Mouse (Mus musculus) midbrain, embryonic 11.5 days (tissue): ENCODE measurements at regions not wholly inside any gene's neighbourhood (a gene's known extent, or its start where the extent isn't known, plus 50 kb on each side); places are given as distances from the start of the nearest gene placed in this dataset.
"Not testable (repeated sequence)": the region's sequence is repeated elsewhere in the genome, so short reads cannot be mapped to it uniquely, and the experiment has no call there.

ENCODE experiments used
- ATAC-seq: fragments of 200-750 bp; cut with Nextera tagmentation; 2 replicates; pipeline ENCODE4 v1.8.0; 2017; ENCODE audit warnings: moderate TSS enrichment, moderate library complexity; ENCODE audit not compliant: low FRiP score
- DNase-seq: peaks from one replicate; pipeline ENCODE4 v3.0.0; 2015; ENCODE audit warnings: low spot score; ENCODE audit errors: missing footprints
- H3K27ac ChIP-seq: fragments of 300-500 bp; sonication (generic); 2 replicates; pipeline ENCODE4 v1.5.1; 2014; ENCODE audit warnings: low read depth, low read length
- H3K27me3 ChIP-seq: fragments of 300-500 bp; sonication (generic); 2 replicates; pipeline ENCODE4 v1.6.1; 2014; ENCODE audit warnings: mild to moderate bottlenecking, low read length, moderate library complexity, mixed read lengths; ENCODE audit not compliant: control insufficient read depth, insufficient read depth
- H3K36me3 ChIP-seq: fragments of 300-500 bp; sonication (generic); 2 replicates; pipeline ENCODE4 v1.6.1; 2014; ENCODE audit warnings: mild to moderate bottlenecking, low read length, moderate library complexity, mixed read lengths; ENCODE audit not compliant: control insufficient read depth, insufficient read depth
- H3K4me1 ChIP-seq: fragments of 300-500 bp; sonication (generic); 2 replicates; pipeline ENCODE4 v1.6.1; 2014; ENCODE audit warnings: low read length; ENCODE audit not compliant: control insufficient read depth, insufficient read depth
- H3K4me2 ChIP-seq: fragments of 300-500 bp; sonication (generic); 2 replicates; pipeline ENCODE4 v1.6.1; 2014; ENCODE audit warnings: mild to moderate bottlenecking, moderate library complexity
- H3K4me3 ChIP-seq: fragments of 300-500 bp; sonication (generic); 2 replicates; pipeline ENCODE4 v1.5.1; 2014; ENCODE audit warnings: low read depth, low read length
- H3K9ac ChIP-seq: fragments of 300-500 bp; sonication (generic); 2 replicates; pipeline ENCODE4 v1.6.1; 2014; ENCODE audit warnings: low read length
- H3K9me3 ChIP-seq: fragments of 300-500 bp; sonication (generic); 2 replicates; pipeline ENCODE4 v1.6.1; 2016; ENCODE audit warnings: low read length; ENCODE audit not compliant: control insufficient read depth
- WGBS: fragments of 180-500 bp; shearing (Covaris S2); extraction: QIAGEN DNeasy Blood & Tissue Kit; methylation state at CpG from one replicate; pipeline ENCODE4 v1.1.7; 2014; 5-methylcytosine and 5-hydroxymethylcytosine counted together

DNA sequence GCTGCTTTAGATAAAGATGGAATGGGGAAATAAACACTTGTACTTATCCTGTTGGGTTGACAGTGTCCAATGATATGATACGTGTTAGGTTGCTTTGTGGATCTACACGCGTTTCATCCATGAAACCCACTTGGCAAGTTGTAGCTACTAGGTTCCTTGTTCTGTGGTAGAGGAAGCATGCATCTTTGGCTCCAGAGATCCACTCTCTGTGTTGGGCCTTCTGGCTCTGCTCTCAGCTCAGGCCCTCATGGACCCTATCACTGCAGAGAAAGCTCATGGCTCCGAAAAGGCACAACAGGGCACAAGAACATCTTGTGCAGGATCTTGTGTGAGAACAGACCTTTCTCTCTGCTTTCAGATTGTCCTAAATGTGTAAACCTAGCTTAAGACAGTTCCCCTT, 122.3 kb downstream of the Enc1 start:
- WGBS, result 97% methylated on average over 4 of the region's 4 CpGs
- Histone ChIP-seq H3K4me1 (0 out of 2 replicates have a peak, but pooled peaks cover 2% of the 10 kb centered on the region), H3K4me2 (no peak overlapping the region), H3K27ac (no peak overlapping the region), H3K4me3 (no peak overlapping the region), H3K9me3 (no peaks in the 10 kb centered on the region), H3K9ac (no peak overlapping the region), H3K27me3 (no peaks in the 10 kb centered on the region), H3K36me3 (no peaks in the 10 kb centered on the region)
- ATAC-seq (no peak), DNase-seq (peak; percentile 65)

GRCm38 (mm10) chr13:97360551-97360950, 119.6 kb downstream of the Enc1 start:
- ATAC-seq (no peak), DNase-seq (peak; percentile 77)
- H3K27me3 ChIP-seq, result no peaks in the 10 kb centered on the region
- no peak overlapping the region for H3K27ac ChIP-seq
- no peak overlapping the region for H3K4me2 ChIP-seq
- no peaks in the 10 kb centered on the region for H3K36me3 ChIP-seq
- WGBS, result 86% methylated on average over 9 of the region's 9 CpGs
- no peak overlapping the region for H3K4me3 ChIP-seq
- no peaks in the 10 kb centered on the region for H3K9me3 ChIP-seq
- no peak overlapping the region for H3K9ac ChIP-seq
- H3K4me1 ChIP-seq, result 0 out of 2 replicates have a peak, but pooled peaks cover 2% of the 10 kb centered on the region

DNA sequence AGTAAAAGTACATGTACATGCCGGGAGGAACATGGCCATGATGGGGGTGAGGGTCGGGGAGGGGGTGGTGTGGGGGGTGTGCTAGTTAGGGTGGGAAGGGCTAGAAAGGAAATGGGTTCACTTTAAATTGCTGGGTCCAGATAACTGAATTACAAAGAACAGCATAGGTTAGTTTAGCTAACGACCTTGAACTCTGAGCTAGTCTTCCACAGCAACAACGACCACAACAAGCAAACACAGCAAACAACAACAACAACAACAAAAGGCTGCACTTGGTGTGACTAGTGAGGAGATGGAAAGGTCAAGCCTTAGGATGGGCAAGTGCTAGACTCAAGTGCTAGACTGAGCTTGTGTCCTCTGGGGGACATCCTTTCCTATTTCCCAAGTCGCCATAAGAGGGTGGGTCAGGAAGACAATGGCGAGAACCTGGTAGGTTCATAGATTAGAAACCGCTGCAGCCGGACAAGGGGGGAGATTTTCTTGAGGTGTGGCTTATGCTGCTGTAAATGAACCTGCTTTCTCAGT, 117.9 kb downstream of the Enc1 start:
- WGBS, result 85% methylated on average over 8 of the region's 8 CpGs
- H3K4me1 ChIP-seq, result no peaks in the 10 kb centered on the region
- H3K4me2 ChIP-seq, result no peak overlapping the region
- H3K27ac ChIP-seq, result no peak overlapping the region
- ATAC-seq (no peak), DNase-seq (no peak)
- no peaks in the 10 kb centered on the region for H3K27me3 ChIP-seq
- no peaks in the 10 kb centered on the region for H3K9me3 ChIP-seq
- no peaks in the 10 kb centered on the region for H3K36me3 ChIP-seq
- H3K4me3 ChIP-seq, result no peak overlapping the region
- no peak overlapping the region for H3K9ac ChIP-seq

DNA sequence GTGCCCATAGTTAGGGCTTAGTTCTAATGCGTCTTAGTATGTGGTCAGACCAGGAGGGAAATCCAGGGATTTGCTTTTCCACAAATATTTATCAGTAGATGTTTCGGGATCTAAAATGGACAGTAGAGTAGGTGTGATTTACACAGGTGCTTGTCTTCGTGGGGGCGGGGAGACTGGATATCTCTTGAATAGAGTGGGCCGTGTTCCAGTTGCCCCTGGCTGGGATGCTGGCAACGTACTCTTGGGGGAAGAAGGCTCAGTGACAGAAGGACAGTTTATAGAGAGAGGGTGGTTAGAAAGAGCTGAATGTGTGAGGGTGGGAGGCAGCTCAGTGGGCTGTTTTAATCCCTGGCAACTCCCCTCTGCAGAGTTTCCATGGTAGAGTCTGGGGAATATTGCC, 117.4 kb downstream of the Enc1 start:
- 62% methylated on average over 6 of the region's 6 CpGs for WGBS
- Histone ChIP-seq H3K9me3 (no peaks in the 10 kb centered on the region), H3K4me1 (no peaks in the 10 kb centered on the region), H3K36me3 (no peaks in the 10 kb centered on the region), H3K9ac (no peak overlapping the region), H3K4me2 (no peak overlapping the region), H3K27me3 (no peaks in the 10 kb centered on the region), H3K27ac (no peak overlapping the region), H3K4me3 (no peak overlapping the region)
- ATAC-seq (no peak), DNase-seq (no peak)

- Histone ChIP-seq H3K9ac (no peak overlapping the region), H3K36me3 (no peaks in the 10 kb centered on the region), H3K4me2 (no peak overlapping the region), H3K27me3 (no peaks in the 10 kb centered on the region), H3K9me3 (no peaks in the 10 kb centered on the region), H3K27ac (no peak overlapping the region), H3K4me1 (no peaks in the 10 kb centered on the region), H3K4me3 (no peak overlapping the region)
- DNase-seq, result no peak
- WGBS, result 59% methylated on average over 13 of the region's 13 CpGs
- ATAC-seq, result no peak
These were observed 116.3 kb downstream of the Enc1 start for GRCm38 (mm10) chr13:97356923-97357807.

DNA sequence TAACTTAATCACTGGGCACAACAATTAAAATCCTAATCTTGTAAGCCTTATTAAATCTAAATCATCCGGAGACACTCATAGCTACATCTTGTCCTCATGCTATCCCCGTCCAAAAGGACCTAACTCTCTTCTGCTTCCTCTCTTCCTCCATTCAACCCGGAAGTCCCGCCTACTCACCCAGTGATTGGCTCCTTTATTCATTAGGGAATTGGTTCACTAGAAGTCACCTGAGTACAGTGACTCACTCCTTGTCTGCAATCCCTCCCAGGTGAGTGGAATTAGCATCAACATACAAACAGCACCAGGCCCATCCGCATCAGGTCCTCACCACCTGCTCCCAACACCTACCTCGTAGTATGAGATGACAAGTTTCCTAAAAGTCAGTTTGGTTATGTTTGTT, 114.5 kb downstream of the Enc1 start:
- H3K27ac ChIP-seq, ATAC-seq, H3K36me3 ChIP-seq, H3K27me3 ChIP-seq, DNase-seq, H3K4me1 ChIP-seq, H3K9me3 ChIP-seq, H3K4me2 ChIP-seq, H3K9ac ChIP-seq, H3K4me3 ChIP-seq: not testable (repeated sequence)
- 93% methylated on average over 6 of the region's 6 CpGs for WGBS

DNA sequence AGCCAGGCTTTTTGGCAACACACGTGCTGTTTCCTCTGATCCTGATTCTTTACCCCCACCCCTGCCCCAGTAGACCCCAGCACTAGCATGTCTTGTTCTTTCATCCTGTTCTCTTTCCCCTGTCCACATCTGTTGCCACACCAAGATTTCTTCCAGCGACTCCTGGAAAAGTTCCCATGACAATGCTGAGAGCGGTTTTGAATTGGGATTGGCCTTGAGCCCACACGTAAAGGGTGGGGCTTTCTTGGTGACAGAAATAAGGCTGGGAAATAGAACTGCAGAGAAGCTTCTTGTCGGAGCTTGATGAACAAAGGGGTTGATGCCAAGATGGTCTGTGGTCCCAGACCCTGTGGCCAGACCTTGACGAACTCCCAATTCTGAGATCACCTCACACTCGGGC, 106.8 kb downstream of the Enc1 start:
- 93% methylated on average over 7 of the region's 7 CpGs for WGBS
- Histone ChIP-seq H3K4me3 (no peak overlapping the region), H3K36me3 (no peaks in the 10 kb centered on the region), H3K27ac (no peak overlapping the region), H3K4me2 (no peak overlapping the region), H3K9ac (no peak overlapping the region), H3K27me3 (no peaks in the 10 kb centered on the region), H3K4me1 (no peaks in the 10 kb centered on the region), H3K9me3 (no peaks in the 10 kb centered on the region)
- no peak for DNase-seq
- no peak for ATAC-seq

GRCm38 (mm10) chr13:97341218-97341889, 100.4 kb downstream of the Enc1 start:
- Histone ChIP-seq H3K4me1 (peaks cover 5% of the 10 kb centered on the region; the same call in 1 of the 2 replicates), H3K36me3 (no peaks in the 10 kb centered on the region)
- WGBS, result 71% methylated on average over 7 of the region's 7 CpGs

DNA sequence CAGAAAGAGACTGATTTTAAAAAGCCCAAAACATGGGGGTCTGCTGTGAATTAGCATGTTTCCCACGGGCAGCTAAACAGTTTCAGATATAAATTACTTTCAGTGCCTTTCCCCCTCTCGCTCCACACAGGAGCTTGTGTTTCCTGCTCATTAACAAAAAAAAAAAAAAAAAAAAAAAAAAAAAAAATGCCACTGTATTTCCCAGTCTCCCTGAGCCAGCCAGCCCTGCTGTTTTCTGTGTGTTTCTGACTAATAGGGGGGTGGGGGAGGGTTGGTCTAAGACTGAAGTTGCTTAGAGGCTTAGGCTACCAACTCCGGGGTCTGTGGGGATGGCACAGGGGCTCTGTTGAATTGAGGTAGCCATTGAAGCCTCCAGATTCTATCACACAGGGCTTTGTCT, 97.0 kb downstream of the Enc1 start:
- no peaks in the 10 kb centered on the region for H3K9me3 ChIP-seq

More at GRCm38 (mm10) chr13:97341218-97341889, 100.4 kb downstream of the Enc1 start:
- Histone ChIP-seq H3K4me2 (no peak overlapping the region), H3K9me3 (no peaks in the 10 kb centered on the region), H3K27ac (no peak overlapping the region), H3K27me3 (no peaks in the 10 kb centered on the region), H3K4me3 (no peak overlapping the region), H3K9ac (no peak overlapping the region)
- ATAC-seq, result no peak
- DNase-seq, result peak; percentile 33

More for the DNA sequence above, 97.0 kb downstream of the Enc1 start:
- Histone ChIP-seq H3K9ac (no peak overlapping the region), H3K4me3 (no peak overlapping the region), H3K36me3 (no peaks in the 10 kb centered on the region), H3K27ac (no peak overlapping the region), H3K4me2 (no peak overlapping the region), H3K27me3 (no peaks in the 10 kb centered on the region), H3K4me1 (peaks cover 10% of the 10 kb centered on the region)
- no peak for DNase-seq
- no peak for ATAC-seq
- 40% methylated on average over 3 of the region's 3 CpGs for WGBS
